Comparison of ENCODE assay signal across 17 mouse cellular contexts in the genomic region with DNA sequence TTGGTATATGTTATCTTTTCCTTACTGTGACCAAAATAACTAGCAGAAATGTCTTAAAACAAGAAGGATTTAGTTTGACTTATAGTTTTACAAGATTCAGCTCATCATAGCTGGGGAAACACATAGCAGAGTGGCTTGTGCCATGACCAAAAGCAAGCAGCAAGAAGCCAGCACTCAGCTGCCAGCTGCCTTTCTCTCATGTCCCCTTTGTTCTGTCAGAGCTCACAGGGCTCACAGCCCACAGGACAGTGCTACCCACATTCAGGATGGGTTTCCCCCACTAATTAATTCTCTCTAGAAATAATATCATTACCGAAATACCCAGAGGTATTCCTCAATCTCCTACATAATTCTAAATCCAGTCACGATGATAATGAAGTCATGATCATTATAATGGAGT. TPM values are rescaled to one million over a fixed set of nuclear protein-coding genes. Genes with fewer than 3 reads are reported as not detected.
DNase-seq lines count a peak whose midpoint lies in the region; ATAC-seq and TF ChIP-seq lines count a peak whose summit lies in the region.
"Had no signal": no experiment of that assay in that cellular context is flagged by ENCODE, and none has a peak within 500 bp of the region (broad histone marks: within the 10 kb centered on the region; RNA-seq: fewer than 3 reads in every experiment).

No protein-coding gene starts in this region.

- no peak for TF ChIP-seq POLR2A in heart, adult 2 months (IDR thresholded peaks at IDR 0.05; ENCODE audit: insufficient read depth, low read depth, low read length)
- no peak for TF ChIP-seq POLR2A in thymus, adult 2 months (IDR thresholded peaks at IDR 0.05; ENCODE audit: control insufficient read depth, extremely low read depth, insufficient read depth, low read length, poor library complexity)
- TF ChIP-seq POLR2A in brain, embryonic 14.5 days (IDR thresholded peaks at IDR 0.05; ENCODE audit: borderline replicate concordance, extremely low read depth, insufficient read depth, insufficient read length, poor library complexity, severe bottlenecking): no peak

- H3K27ac ChIP-seq in heart, adult 2 months: peak overlapping the region; percentile 4; the same call in 1 of the 2 replicates
- H3K27ac ChIP-seq in kidney, postnatal 0 days: peak overlapping the region; percentile 47; the same call in 1 of the 2 replicates
- H3K27ac ChIP-seq in thymus, adult 2 months (ENCODE audit: control insufficient read depth, insufficient read depth, low read length): peak overlapping the region; percentile 16; the same call in 1 of the 2 replicates
- H3K27ac ChIP-seq: embryonic facial prominence, embryonic 10.5 days; limb, embryonic 13.5 days; liver, embryonic 12.5 days; neural tube, embryonic 12.5 days; stomach, postnatal 0 days had no signal

- intact Hi-C loops in heart, adult 2 months (cut with DNase I): loop anchor here (5.0 kb wide), 1 partner anchor 115 kb away; no protein-coding TSS in a partner anchor
- intact Hi-C loops in heart, postnatal 25 days (cut with DNase I): no loop called here

- no peak for TF ChIP-seq EP300 in heart, adult 2 months (IDR thresholded peaks at IDR 0.05; ENCODE audit: insufficient read depth, low read depth, low read length)

- H3K36me3 ChIP-seq in heart, adult 2 months (ENCODE audit: control insufficient read depth, insufficient read depth, low read length): peaks cover 3% of the 10 kb centered on the region; the same call in 1 of the 2 replicates
- H3K36me3 ChIP-seq in kidney, postnatal 0 days (ENCODE audit: insufficient read depth, low read length): no peaks in the 10 kb centered on the region
- no peaks in the 10 kb centered on the region for H3K36me3 ChIP-seq in thymus, adult 2 months (ENCODE audit: control insufficient read depth, insufficient read depth, low read length)
- H3K36me3 ChIP-seq: embryonic facial prominence, embryonic 10.5 days; limb, embryonic 13.5 days; liver, embryonic 12.5 days; neural tube, embryonic 12.5 days had no signal

- no peak for ATAC-seq in kidney, postnatal 0 days (replicated peaks; ENCODE audit: low FRiP score, low read depth)
- ATAC-seq: CD4-positive, CD25-positive, alpha-beta regulatory T cell, adult 4 months; forebrain, postnatal 0 days; liver, embryonic 12.5 days had no signal

- TF ChIP-seq CTCF in heart, adult 2 months (IDR thresholded peaks at IDR 0.05): no peak
- TF ChIP-seq CTCF in kidney, postnatal 0 days (IDR thresholded peaks at IDR 0.05; ENCODE audit: low read depth): no peak
- no peak for TF ChIP-seq CTCF in thymus, adult 2 months (IDR thresholded peaks at IDR 0.05; ENCODE audit: borderline replicate concordance, control insufficient read depth, extremely low read depth, insufficient read depth, low read length, poor library complexity)
- no peak for TF ChIP-seq CTCF in brain, embryonic 14.5 days (IDR thresholded peaks at IDR 0.05; ENCODE audit: borderline replicate concordance, extremely low read depth, insufficient read depth, insufficient read length)

- no peak overlapping the region for H3K4me2 ChIP-seq in kidney, postnatal 0 days (ENCODE audit: low read length)
- H3K4me2 ChIP-seq: limb, embryonic 13.5 days; liver, embryonic 12.5 days; neural tube, embryonic 12.5 days had no signal

- H3K4me3 ChIP-seq in heart, adult 2 months: no peak overlapping the region
- no peak overlapping the region for H3K4me3 ChIP-seq in kidney, postnatal 0 days (replicated peaks; ENCODE audit: low read depth, low read length)
- no peak overlapping the region for H3K4me3 ChIP-seq in thymus, adult 2 months (ENCODE audit: control insufficient read depth, insufficient read depth, low read length)
- H3K4me3 ChIP-seq: embryonic facial prominence, embryonic 10.5 days; limb, embryonic 13.5 days; liver, embryonic 12.5 days; neural tube, embryonic 12.5 days had no signal

- H3K9me3 ChIP-seq in kidney, postnatal 0 days (replicated peaks; ENCODE audit: low read length): no peaks in the 10 kb centered on the region
- H3K9me3 ChIP-seq: embryonic facial prominence, embryonic 10.5 days; limb, embryonic 13.5 days; liver, embryonic 12.5 days; neural tube, embryonic 12.5 days had no signal

- H3K4me1 ChIP-seq in heart, adult 2 months (ENCODE audit: control insufficient read depth, insufficient read depth, low read length): peaks cover 3% of the 10 kb centered on the region
- H3K4me1 ChIP-seq in kidney, postnatal 0 days (replicated peaks; ENCODE audit: insufficient read depth, low read length): peaks cover 7% of the 10 kb centered on the region
- peaks cover 5% of the 10 kb centered on the region for H3K4me1 ChIP-seq in thymus, adult 2 months (replicated peaks; ENCODE audit: control insufficient read depth, insufficient read depth, low read length)

- WGBS in heart, adult 2 months: 87% methylated on average over 2 of the region's 2 CpGs
- 89% methylated on average over 2 of the region's 2 CpGs for WGBS in kidney, postnatal 0 days
- 86% methylated on average over 2 of the region's 2 CpGs for WGBS in thymus, adult 2 months

- H3K79me2 ChIP-seq in heart, adult 2 months (replicated peaks; ENCODE audit: control insufficient read depth, insufficient read depth, low read length): no peaks in the 10 kb centered on the region

- no peak for DNase-seq in heart, adult 2 months
- no peak for DNase-seq in heart, postnatal 25 days (ENCODE audit: low spot score)
- no peak for DNase-seq in kidney, postnatal 0 days (ENCODE audit: low spot score)
- no peak for DNase-seq in kidney, adult 8-10 months
- DNase-seq in thymus, adult 2 months: no peak
- no peak for DNase-seq in thymus, adult 18-20 months
- peak; percentile 53 for DNase-seq in brain, embryonic 14.5 days (ENCODE audit: low read depth)
- DNase-seq: cerebellum, adult 11 months; gastrocnemius, postnatal 14 days; right cerebral cortex, postnatal 14 days had no signal

- no peaks in the 10 kb centered on the region for H3K27me3 ChIP-seq in heart, adult 2 months (ENCODE audit: control insufficient read depth, insufficient read depth, low read length)
- no peaks in the 10 kb centered on the region for H3K27me3 ChIP-seq in kidney, postnatal 0 days (ENCODE audit: insufficient read depth, low read length)
- no peaks in the 10 kb centered on the region for H3K27me3 ChIP-seq in thymus, adult 2 months (ENCODE audit: control insufficient read depth, insufficient read depth, low read length)
- H3K27me3 ChIP-seq: limb, embryonic 13.5 days; liver, embryonic 12.5 days; neural tube, embryonic 12.5 days had no signal

- H3K9ac ChIP-seq in heart, adult 2 months (ENCODE audit: low read depth, low read length): no peak overlapping the region
- H3K9ac ChIP-seq in kidney, postnatal 0 days (ENCODE audit: low read depth, low read length): no peak overlapping the region
- H3K9ac ChIP-seq: forebrain, postnatal 0 days; limb, embryonic 13.5 days; liver, embryonic 12.5 days; neural tube, embryonic 12.5 days had no signal

RNA-seq across cellular contexts. Expression of a gene that starts 1.8 kb away (rescaled TPM):
- 10 to 100 TPM; 25.8 to 27.4 TPM for total RNA-seq in heart, adult 2 months (2021)
- 4.8 and 9.0 TPM in 2 replicates for polyA plus RNA-seq in heart, adult 2 months (2012; rRNA removed)
- 10 to 100 TPM; 29.4 to 32.1 TPM for total RNA-seq in heart, postnatal 25 days (2021)
- polyA plus RNA-seq in kidney, postnatal 0 days (2015; fragmentation: Nextera tagmentation; extraction: Ambion mirVana): 26.3 and 26.5 TPM in 2 replicates
- polyA plus RNA-seq in thymus, adult 2 months (2012; rRNA removed): 2.7 TPM in 2 replicates
- polyA plus RNA-seq in brain, embryonic 14.5 days (2012; rRNA removed): 9.1 and 9.3 TPM in 2 replicates

RNA-seq across cellular contexts. Expression of a gene that starts 43.6 kb away (rescaled TPM):
- total RNA-seq in heart, adult 2 months (2021): 10 to 100 TPM; 49.6 to 54.3 TPM
- 6.8 and 12.8 TPM in 2 replicates for polyA plus RNA-seq in heart, adult 2 months (2012; rRNA removed)
- total RNA-seq in heart, postnatal 25 days (2021): 10 to 100 TPM; 59.6 to 75.5 TPM
- polyA plus RNA-seq in kidney, postnatal 0 days (2015; fragmentation: Nextera tagmentation; extraction: Ambion mirVana): 37.8 and 42.4 TPM in 2 replicates
- 23.0 and 27.3 TPM in 2 replicates for polyA plus RNA-seq in thymus, adult 2 months (2012; rRNA removed)
- 12.0 and 14.6 TPM in 2 replicates for polyA plus RNA-seq in brain, embryonic 14.5 days (2012; rRNA removed)
